Mouse (Mus musculus) liver, adult 2 months (tissue): Measurements from ENCODE around the gene Mgat4e. TPM values are rescaled to one million over a fixed set of nuclear protein-coding genes. Genes with fewer than 3 reads are reported as not detected.
"Not testable (repeated sequence)": the region's sequence is repeated elsewhere in the genome, so short reads cannot be mapped to it uniquely, and the experiment has no call there.

Source experiments
- DNase-seq: peaks from one replicate; pipeline ENCODE4 v3.0.0-alpha.2; 2011; ENCODE audit warnings: low read depth, low spot score; ENCODE audit errors: extremely low read depth
- H3K27ac ChIP-seq: fragments of 200-500 bp; replicated peaks from 2 replicates; pipeline ENCODE4 v1.5.1; 2012; ENCODE audit warnings: low read depth, mild to moderate bottlenecking, control low read depth, inconsistent platforms, low read length; ENCODE audit not compliant: insufficient read depth
- H3K27me3 ChIP-seq: fragments of 200-500 bp; 2 replicates; pipeline ENCODE4 v1.6.1; 2012; ENCODE audit warnings: mild to moderate bottlenecking, moderate library complexity, low read length, inconsistent platforms; ENCODE audit not compliant: control insufficient read depth, insufficient read depth
- H3K36me3 ChIP-seq: fragments of 200-500 bp; 2 replicates; pipeline ENCODE4 v1.6.1; 2012; ENCODE audit warnings: low read length, inconsistent platforms; ENCODE audit not compliant: control insufficient read depth, insufficient read depth
- H3K4me1 ChIP-seq: fragments of 200-500 bp; 2 replicates; pipeline ENCODE4 v1.6.1; 2011; ENCODE audit warnings: low read length; ENCODE audit not compliant: control insufficient read depth, insufficient read depth
- H3K4me3 ChIP-seq: fragments of 200-500 bp; 2 replicates; pipeline ENCODE4 v1.5.1; 2011; ENCODE audit warnings: low read depth, mild to moderate bottlenecking, control low read depth, low read length, moderate library complexity; ENCODE audit not compliant: insufficient read depth
- H3K79me2 ChIP-seq: fragments of 200-500 bp; 2 replicates; pipeline ENCODE4 v1.6.1; 2012; ENCODE audit warnings: inconsistent platforms, mild to moderate bottlenecking, low read length, moderate library complexity; ENCODE audit not compliant: control insufficient read depth, insufficient read depth
- H3K9ac ChIP-seq: fragments of 200-500 bp; 2 replicates; pipeline ENCODE4 v1.6.1; 2012; ENCODE audit warnings: low read depth, mild to moderate bottlenecking, control low read depth, inconsistent platforms, low read length
- CTCF ChIP-seq: fragments of 200-500 bp; IDR thresholded peaks from 2 replicates; pipeline ENCODE4 v1.5.1; 2011; ENCODE audit warnings: low read depth, low read length, control low read depth
- POLR2A ChIP-seq: fragments of 200-500 bp; IDR thresholded peaks from 2 replicates; pipeline ENCODE4 v1.6.1; 2011; ENCODE audit warnings: low read length, control low read depth; ENCODE audit not compliant: insufficient read depth; ENCODE audit errors: extremely low read depth
- WGBS: fragments of 180-500 bp; shearing (Covaris S2); methylation state at CpG from one replicate; pipeline ENCODE4 v1.1.7; 2018; 5-methylcytosine and 5-hydroxymethylcytosine counted together
- polyA plus RNA-seq: library from polyadenylated mRNA; depleted of rRNA; stranded (reverse); fragments of >200 nt; gene quantifications from 2 replicates; pipeline ENCODE4 v1.2.3, GENCODE M21; 2012
- total RNA-seq: library from RNA; depleted of rRNA; stranded (reverse); fragments of >200 nt; gene quantifications from 2 replicates; pipeline ENCODE4 v1.2.3, GENCODE M21; 2014

The Mgat4e gene
- total and polyA plus RNA-seq, 2 experiments: not detected

DNA sequence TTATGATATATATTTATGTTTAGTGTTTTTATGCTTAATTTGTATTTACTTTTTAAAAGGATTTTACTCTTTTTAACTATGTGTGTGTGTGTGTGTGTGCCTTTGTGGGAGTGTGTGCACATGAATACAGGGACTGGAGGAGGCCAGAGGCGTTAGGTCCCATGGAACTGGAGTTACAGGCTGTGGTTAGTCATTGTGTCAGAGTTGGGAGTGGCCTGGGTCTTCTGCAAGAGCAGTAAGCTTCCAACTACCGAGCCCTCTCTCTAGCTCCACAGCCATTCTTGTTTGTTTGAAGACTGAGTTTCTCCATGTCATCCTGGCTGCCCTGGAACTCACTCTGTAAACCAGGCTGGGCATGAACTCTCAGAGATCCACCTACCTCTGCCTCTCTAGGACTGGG is 27.2 kb downstream of the Mgat4e start:
- Histone ChIP-seq H3K4me1 (peaks cover 11% of the 10 kb centered on the region), H3K79me2 (no peaks in the 10 kb centered on the region), H3K36me3 (no peaks in the 10 kb centered on the region), H3K27me3 (no peaks in the 10 kb centered on the region), H3K9ac (no peak overlapping the region), H3K4me3 (no peak overlapping the region), H3K27ac (no peak overlapping the region)
- TF ChIP-seq POLR2A: no peak
- peak; percentile 31 for DNase-seq
- WGBS: 30% methylated on average over 2 of the region's 2 CpGs

DNA sequence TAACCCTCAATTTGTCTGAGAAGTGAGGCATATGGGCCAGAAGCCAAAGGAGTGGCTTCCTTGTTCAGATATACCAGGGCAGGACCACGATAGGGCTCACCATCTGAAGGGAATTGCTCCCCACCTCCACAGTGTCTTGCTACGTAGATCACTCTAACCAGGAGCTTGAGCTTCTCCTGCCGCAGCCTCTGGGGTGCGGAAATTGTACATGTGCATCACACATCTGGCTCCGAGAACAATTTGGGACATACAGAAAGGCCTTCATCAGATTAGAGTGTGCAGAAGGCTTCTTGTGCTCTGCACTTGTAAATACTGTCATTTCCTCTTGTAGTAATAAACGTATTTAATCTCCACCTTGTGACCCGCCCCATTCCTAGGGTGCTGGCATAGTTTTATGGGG is 28.3 kb downstream of the Mgat4e start:
- Histone ChIP-seq H3K27me3 (no peaks in the 10 kb centered on the region), H3K9ac (no peak overlapping the region), H3K36me3 (no peaks in the 10 kb centered on the region), H3K79me2 (no peaks in the 10 kb centered on the region), H3K4me1 (peaks cover 11% of the 10 kb centered on the region), H3K27ac (no peak overlapping the region), H3K4me3 (no peak overlapping the region)
- DNase-seq: no peak
- WGBS: 89% methylated on average over 7 of the region's 7 CpGs
- TF ChIP-seq POLR2A (no peak), CTCF (no peak)

GRCm38 (mm10) chr1:134520001-134520721 is 29.3 kb downstream of the Mgat4e start:
- H3K9ac ChIP-seq: no peak overlapping the region

DNA sequence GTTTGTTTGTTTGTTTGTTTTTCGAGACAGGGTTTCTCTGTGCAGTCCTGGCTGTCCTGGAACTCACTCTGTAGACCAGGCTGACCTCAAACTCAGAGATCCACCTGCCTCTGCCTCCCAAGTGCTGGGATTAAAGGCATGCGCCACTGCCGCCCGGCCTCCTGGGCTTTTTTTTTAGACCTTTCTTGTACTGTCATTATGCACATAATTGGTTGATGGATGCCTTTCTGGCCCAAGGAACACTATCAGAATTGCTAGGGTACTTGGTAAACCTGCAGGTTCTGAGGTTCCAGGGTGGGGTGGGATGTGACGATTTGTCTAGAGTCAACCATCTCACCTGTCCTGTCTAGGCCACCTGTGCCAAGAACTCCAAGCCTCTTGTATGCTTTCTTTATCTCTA is 30.3 kb downstream of the Mgat4e start:
- H3K79me2 ChIP-seq, H3K4me3 ChIP-seq, DNase-seq, H3K36me3 ChIP-seq, H3K9ac ChIP-seq, H3K27me3 ChIP-seq: not testable (repeated sequence)
- H3K4me1 ChIP-seq: peaks cover 11% of the 10 kb centered on the region
- peak overlapping the region; percentile 43 for H3K27ac ChIP-seq
- 91% methylated on average over 5 of the region's 5 CpGs for WGBS

More at GRCm38 (mm10) chr1:134520001-134520721, 29.3 kb downstream of the Mgat4e start:
- peak overlapping the region; percentile 52 for H3K27ac ChIP-seq
- no peaks in the 10 kb centered on the region for H3K27me3 ChIP-seq
- H3K4me3 ChIP-seq: no peak overlapping the region
- H3K36me3 ChIP-seq: no peaks in the 10 kb centered on the region
- peaks cover 11% of the 10 kb centered on the region for H3K4me1 ChIP-seq
- H3K79me2 ChIP-seq: no peaks in the 10 kb centered on the region
- 31% methylated on average over 8 of the region's 8 CpGs for WGBS
- peak; percentile 92 for DNase-seq
- TF ChIP-seq CTCF (no peak), POLR2A (no peak)

GRCm38 (mm10) chr1:134518677-134519076 is 30.8 kb downstream of the Mgat4e start:
- peak overlapping the region; percentile 43 for H3K27ac ChIP-seq
- H3K27me3 ChIP-seq: no peaks in the 10 kb centered on the region
- H3K4me3 ChIP-seq: no peak overlapping the region
- TF ChIP-seq POLR2A (no peak), CTCF (peak; percentile 87)
- no peaks in the 10 kb centered on the region for H3K79me2 ChIP-seq
- DNase-seq: peak; percentile 93
- H3K36me3 ChIP-seq: no peaks in the 10 kb centered on the region
- H3K9ac ChIP-seq: no peak overlapping the region
- 2% methylated on average over 7 of the region's 7 CpGs for WGBS
- peaks cover 11% of the 10 kb centered on the region for H3K4me1 ChIP-seq

- H3K27me3 ChIP-seq, H3K79me2 ChIP-seq, H3K9ac ChIP-seq, H3K4me3 ChIP-seq, H3K27ac ChIP-seq, DNase-seq, H3K36me3 ChIP-seq: not testable (repeated sequence)
- peaks cover 14% of the 10 kb centered on the region for H3K4me1 ChIP-seq
- WGBS: 88% methylated on average over 14 of the region's 14 CpGs
Observed at GRCm38 (mm10) chr1:134517841-134518240, 31.6 kb downstream of the Mgat4e start.
